Mouse (Mus musculus) liver, embryonic 14.5 days (tissue): ENCODE measurements around the gene Btnl2. TPM values are rescaled to one million over a fixed set of nuclear protein-coding genes. Genes with fewer than 3 reads are reported as not detected.

Experiments
- ATAC-seq: fragments of 200-750 bp; cut with Nextera tagmentation; 2 replicates; pipeline ENCODE4 v1.8.0; 2017; ENCODE audit warnings: moderate number of reproducible peaks, mild to moderate bottlenecking, moderate library complexity; ENCODE audit not compliant: insufficient read depth
- DNase-seq, 3 experiments: peaks; one replicate each; pipeline ENCODE4 v3.0.0-alpha.2; 2012 to 2013; ENCODE audit warnings: low read depth in 3 of 3, low spot score in 3 of 3
- H3K27ac ChIP-seq: fragments of 300-500 bp; sonication (generic); 2 replicates; pipeline ENCODE4 v1.5.1; 2014; ENCODE audit warnings: moderate library complexity, mild to moderate bottlenecking, control low read depth, inconsistent platforms
- H3K27me3 ChIP-seq: fragments of 300-500 bp; sonication (generic); 2 replicates; pipeline ENCODE4 v1.6.1; 2014; ENCODE audit warnings: mild to moderate bottlenecking, low read length, moderate library complexity; ENCODE audit not compliant: control insufficient read depth, insufficient read depth
- H3K36me3 ChIP-seq: fragments of 300-500 bp; sonication (generic); replicated peaks from 2 replicates; pipeline ENCODE4 v1.6.1; 2014; ENCODE audit warnings: low read depth; ENCODE audit not compliant: control insufficient read depth, insufficient read depth
- H3K4me1 ChIP-seq, 2 experiments: fragments of 200-500 bp in 1 of 2; fragments of 300-500 bp in 1 of 2; sonication (generic) in 1 of 2; replicated peaks; 2 replicates each; pipeline ENCODE4 v1.6.1; 2012 to 2014; ENCODE audit warnings: antibody characterized with exemption in 1 of 2, inconsistent platforms in 1 of 2, low read length in 1 of 2; ENCODE audit not compliant: control insufficient read depth in 2 of 2, insufficient read depth in 2 of 2
- H3K4me2 ChIP-seq: fragments of 300-500 bp; sonication (generic); 2 replicates; pipeline ENCODE4 v1.6.1; 2014; ENCODE audit warnings: low read depth, mild to moderate bottlenecking, control low read depth, moderate library complexity
- H3K4me3 ChIP-seq, 2 experiments: fragments of 200-500 bp in 1 of 2; fragments of 300-500 bp in 1 of 2; sonication (generic) in 1 of 2; 2 replicates each; pipeline ENCODE4 v1.5.1; 2012 to 2014; ENCODE audit warnings: low read depth in 2 of 2, low read length in 2 of 2, mild to moderate bottlenecking in 2 of 2, control low read depth in 1 of 2, inconsistent platforms in 1 of 2, moderate library complexity in 1 of 2; ENCODE audit not compliant: insufficient read depth in 1 of 2
- H3K9ac ChIP-seq: fragments of 300-500 bp; sonication (generic); replicated peaks from 2 replicates; pipeline ENCODE4 v1.6.1; 2014; ENCODE audit warnings: mild to moderate bottlenecking, control low read depth, moderate library complexity
- H3K9me3 ChIP-seq: fragments of 300-500 bp; sonication (generic); 2 replicates; pipeline ENCODE4 v1.6.1; 2016; ENCODE audit warnings: low read length, mixed read lengths; ENCODE audit not compliant: control insufficient read depth
- CTCF ChIP-seq: IDR thresholded peaks from 2 replicates; pipeline ENCODE4 v1.5.1; 2016; ENCODE audit warnings: antibody characterized with exemption, low read depth, control low read depth
- EP300 ChIP-seq: IDR thresholded peaks from 2 replicates; pipeline ENCODE4 v1.6.1; 2016; ENCODE audit warnings: antibody characterized with exemption, low read depth
- WGBS: fragments of 180-500 bp; shearing (Covaris S2); extraction: QIAGEN DNeasy Blood & Tissue Kit; methylation state at CpG from one replicate; pipeline ENCODE4 v1.1.7; 2014; ENCODE audit not compliant: insufficient replicate concordance; 5-methylcytosine and 5-hydroxymethylcytosine counted together
- polyA plus RNA-seq, 2 experiments: library from polyadenylated mRNA; depleted of rRNA in 1 of 2; stranded (reverse) in 1 of 2; unstranded in 1 of 2; fragments of >200 nt; fragmentation: Nextera tagmentation in 1 of 2; extraction: Ambion mirVana in 1 of 2; gene quantifications; 2 replicates each; pipeline versions ENCODE4 v1.2.1 to v1.2.3; 2012 to 2014

Gene Btnl2
- polyA plus RNA-seq, 2 experiments, result 0.01 TPM; not detected in 1

GRCm38 (mm10) chr17:34384699-34385098 is 30.1 kb downstream of the Btnl2 start:
- DNase-seq, result no peak
- Histone ChIP-seq H3K9me3 (no peaks in the 10 kb centered on the region), H3K4me2 (no peak overlapping the region), H3K36me3 (no peaks in the 10 kb centered on the region), H3K27ac (no peak overlapping the region), H3K9ac (no peak overlapping the region), H3K4me3 (no peak overlapping the region), H3K4me1 (no peaks in the 10 kb centered on the region), H3K27me3 (no peaks in the 10 kb centered on the region)
- no peak for ATAC-seq
- TF ChIP-seq EP300, result no peak
- no peak for TF ChIP-seq CTCF
- 47% methylated on average over 3 of the region's 3 CpGs for WGBS

GRCm38 (mm10) chr17:34386656-34387055 is 32.0 kb downstream of the Btnl2 start:
- TF ChIP-seq CTCF, result no peak
- no peak for TF ChIP-seq EP300
- H3K4me3 ChIP-seq, result no peak overlapping the region
- H3K27me3 ChIP-seq, result peaks cover 5% of the 10 kb centered on the region; the same call in 1 of the 2 replicates
- H3K36me3 ChIP-seq, result no peaks in the 10 kb centered on the region
- no peak overlapping the region for H3K4me2 ChIP-seq
- WGBS, result 17% methylated on average over 2 of the region's 2 CpGs
- no peak for ATAC-seq
- no peak overlapping the region for H3K9ac ChIP-seq
- no peaks in the 10 kb centered on the region for H3K4me1 ChIP-seq
- H3K9me3 ChIP-seq, result no peaks in the 10 kb centered on the region
- DNase-seq, result no peak
- no peak overlapping the region for H3K27ac ChIP-seq

GRCm38 (mm10) chr17:34388513-34388912 is 33.9 kb downstream of the Btnl2 start:
- Histone ChIP-seq H3K4me1 (peaks cover 0 to 3% of the 10 kb centered on the region in 2 experiments; a peak in 1 of 4 replicates), H3K4me2 (no peak overlapping the region), H3K9me3 (no peaks in the 10 kb centered on the region), H3K4me3 (no peak overlapping the region), H3K27ac (no peak overlapping the region), H3K9ac (no peak overlapping the region), H3K36me3 (no peaks in the 10 kb centered on the region), H3K27me3 (peaks cover 11% of the 10 kb centered on the region)
- WGBS, result 35% methylated on average over 4 of the region's 4 CpGs
- ATAC-seq, result no peak
- no peak for DNase-seq
- no peak for TF ChIP-seq EP300
- peak; percentile 62 for TF ChIP-seq CTCF

GRCm38 (mm10) chr17:34391507-34391906 is 36.9 kb downstream of the Btnl2 start:
- Histone ChIP-seq H3K27me3 (peaks cover 11% of the 10 kb centered on the region), H3K27ac (no peak overlapping the region), H3K9me3 (no peaks in the 10 kb centered on the region), H3K9ac (no peak overlapping the region), H3K36me3 (no peaks in the 10 kb centered on the region), H3K4me3 (no peak overlapping the region), H3K4me1 (peaks cover 0 to 3% of the 10 kb centered on the region in 2 experiments; a peak in 1 of 4 replicates), H3K4me2 (no peak overlapping the region)
- no peak for TF ChIP-seq CTCF
- no peak for TF ChIP-seq EP300
- DNase-seq, result no peak
- no peak for ATAC-seq
- WGBS, result 35% methylated on average over 7 of the region's 7 CpGs

- Histone ChIP-seq H3K27ac (no peak overlapping the region), H3K36me3 (no peaks in the 10 kb centered on the region), H3K27me3 (peaks cover 11% of the 10 kb centered on the region), H3K9ac (no peak overlapping the region), H3K4me1 (peaks cover 0 to 3% of the 10 kb centered on the region in 2 experiments; a peak in 1 of 4 replicates), H3K4me3 (no peak overlapping the region; a peak in 1 of 4 replicates), H3K4me2 (peak overlapping the region; percentile 28; the same call in 1 of the 2 replicates), H3K9me3 (no peaks in the 10 kb centered on the region)
- WGBS, result 4% methylated on average over 24 of the region's 24 CpGs
- no peak for ATAC-seq
- DNase-seq, result no peak
- TF ChIP-seq CTCF (no peak), EP300 (no peak)
Observed at GRCm38 (mm10) chr17:34392321-34392720, 37.7 kb downstream of the Btnl2 start.
